Mouse (Mus musculus) erythroblast, embryonic 14.5 days (primary cell): ENCODE results near the gene Krt6a. TPM values are rescaled to one million over a fixed set of nuclear protein-coding genes. Genes with fewer than 3 reads are reported as not detected.

Source experiments
- H3K27me3 ChIP-seq: 2 replicates; pipeline ENCODE4 v1.6.1; 2012; ENCODE audit warnings: inconsistent platforms; ENCODE audit not compliant: control insufficient read depth
- H3K36me3 ChIP-seq: 2 replicates; pipeline ENCODE4 v1.6.1; 2012; ENCODE audit warnings: mild to moderate bottlenecking, inconsistent platforms; ENCODE audit not compliant: control insufficient read depth
- H3K4me1 ChIP-seq: 2 replicates; pipeline ENCODE4 v1.6.1; 2012; ENCODE audit warnings: inconsistent platforms; ENCODE audit not compliant: control insufficient read depth
- H3K4me3 ChIP-seq: replicated peaks from 2 replicates; pipeline ENCODE3; 2012; ENCODE audit warnings: moderate library complexity, mild to moderate bottlenecking, inconsistent platforms
- H3K9me3 ChIP-seq: 2 replicates; pipeline ENCODE4 v1.6.1; 2012; ENCODE audit warnings: low read length, inconsistent platforms, mixed read lengths; ENCODE audit not compliant: control insufficient read depth
- GATA1 ChIP-seq: IDR thresholded peaks from 2 replicates; pipeline ENCODE4 v1.6.1; 2012; ENCODE audit warnings: low read length, inconsistent platforms, mixed read lengths
- TAL1 ChIP-seq: IDR thresholded peaks from 3 replicates; pipeline ENCODE4 v1.6.1; 2012; ENCODE audit warnings: low read length, inconsistent platforms, mixed read lengths
- polyA plus RNA-seq: library from polyadenylated mRNA; stranded (reverse); fragments of >175 nt; gene quantifications from 2 replicates; pipeline ENCODE4 v1.2.3, GENCODE M21; 2012

Krt6a gene
- polyA plus RNA-seq, 1 experiment: not detected

DNA sequence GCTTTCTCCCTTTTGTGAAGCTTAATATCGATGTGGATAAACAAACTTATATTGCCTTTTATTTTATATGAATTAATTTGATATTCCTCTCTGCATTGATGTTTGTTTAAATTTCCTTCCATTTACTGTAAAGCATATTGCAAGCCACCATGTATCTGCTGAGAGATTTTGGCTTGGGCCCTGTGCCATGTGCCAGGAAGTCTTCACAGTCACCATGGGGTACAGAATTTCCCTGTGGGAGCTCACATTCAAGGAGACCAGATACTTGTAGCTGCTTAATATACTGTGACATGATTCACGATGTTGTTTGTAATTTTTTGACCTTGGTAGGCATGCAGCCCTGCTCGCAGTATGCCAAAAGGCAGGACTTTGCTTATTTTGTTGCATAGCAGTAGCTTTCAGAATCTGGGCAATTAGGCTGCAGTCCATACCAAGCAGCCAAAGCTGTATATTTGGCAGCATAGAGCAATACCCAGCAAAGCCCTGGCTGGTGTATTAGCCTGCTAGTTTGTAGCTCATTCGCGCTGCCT, 41.3 kb downstream of the Krt6a start:
- Histone ChIP-seq H3K27me3 (no peaks in the 10 kb centered on the region), H3K36me3 (no peaks in the 10 kb centered on the region), H3K4me1 (no peaks in the 10 kb centered on the region), H3K9me3 (0 out of 2 replicates have a peak, but pooled peaks cover 2% of the 10 kb centered on the region), H3K4me3 (no peak overlapping the region)
- TF ChIP-seq GATA1: no peak
- TF ChIP-seq TAL1: no peak

DNA sequence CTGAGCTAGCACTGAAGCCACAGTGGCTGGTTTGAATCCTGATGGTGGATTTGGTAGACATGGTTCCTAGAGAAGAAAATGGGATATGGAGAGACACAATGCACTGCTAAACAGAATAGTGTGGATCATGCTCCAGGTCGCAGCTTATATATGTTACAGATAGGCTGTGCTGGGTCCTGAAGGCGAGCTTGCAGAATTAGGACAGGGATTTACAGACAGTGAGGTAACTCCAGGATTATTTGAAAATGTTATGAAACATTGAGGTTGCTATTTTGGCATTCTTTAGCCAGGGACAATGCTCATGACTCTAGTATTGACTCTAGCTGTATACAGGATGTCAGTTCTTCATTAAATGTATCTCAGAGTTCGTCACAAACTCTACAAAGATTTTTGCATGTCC, 46.8 kb downstream of the Krt6a start, which contains the start of gene Gm5478:
Gene Gm5478, minus strand, starts transcription at position 101 of the 400 bp plus-strand sequence.
- no peaks in the 10 kb centered on the region for H3K4me1 ChIP-seq
- H3K4me3 ChIP-seq: no peak within 1 kb of the TSS
- H3K9me3 ChIP-seq: no peaks in the 10 kb centered on the region
- TF ChIP-seq GATA1 (no peak), TAL1 (no peak)
- no peaks in the 10 kb centered on the region for H3K36me3 ChIP-seq
- H3K27me3 ChIP-seq: no peaks in the 10 kb centered on the region

Other genes starting within 250 kb of the Krt6a start
- gene Krt88, start 246.6 kb downstream of the Krt6a start, polyA plus RNA-seq: not detected in 2 replicates
- not detected in 2 replicates for gene Krt81, start 230.6 kb downstream of the Krt6a start, polyA plus RNA-seq
- gene Krt86, start 220.8 kb downstream of the Krt6a start, polyA plus RNA-seq: not detected in 2 replicates
- gene Krt83, start 202.8 kb downstream of the Krt6a start, polyA plus RNA-seq: not detected in 2 replicates
- not detected in 2 replicates for gene Gm49425, start 177.0 kb downstream of the Krt6a start, polyA plus RNA-seq
- gene Krt84, start 161.5 kb downstream of the Krt6a start, polyA plus RNA-seq: not detected in 2 replicates
- not detected in 2 replicates for gene Krt82, start 143.6 kb downstream of the Krt6a start, polyA plus RNA-seq
- not detected in 2 replicates for gene Krt90, start 131.4 kb downstream of the Krt6a start, polyA plus RNA-seq
- not detected in 2 replicates for gene Krt75, start 120.4 kb downstream of the Krt6a start, polyA plus RNA-seq
- gene Gm5414, start 66.1 kb downstream of the Krt6a start, polyA plus RNA-seq: not detected in 2 replicates
- gene Gm5478, start 46.9 kb downstream of the Krt6a start, polyA plus RNA-seq: not detected in 2 replicates
- gene Krt6b, start 14.0 kb downstream of the Krt6a start, polyA plus RNA-seq: not detected in 2 replicates
- not detected in 2 replicates for gene Krt5, start 18.6 kb upstream of the Krt6a start, polyA plus RNA-seq
- not detected in 2 replicates for gene Krt71, start 48.8 kb upstream of the Krt6a start, polyA plus RNA-seq
- gene Krt72, start 92.2 kb upstream of the Krt6a start, polyA plus RNA-seq: not detected in 2 replicates
- gene Krt73, start 108.0 kb upstream of the Krt6a start, polyA plus RNA-seq: not detected in 2 replicates
- not detected in 2 replicates for gene Krt2, start 123.9 kb upstream of the Krt6a start, polyA plus RNA-seq
- not detected in 2 replicates for gene Krt1, start 156.5 kb upstream of the Krt6a start, polyA plus RNA-seq
- gene Krt77, start 175.4 kb upstream of the Krt6a start, polyA plus RNA-seq: not detected in 2 replicates
- gene Krt76, start 198.6 kb upstream of the Krt6a start, polyA plus RNA-seq: not detected in 2 replicates
- not detected in 2 replicates for gene Krt4, start 230.4 kb upstream of the Krt6a start, polyA plus RNA-seq
- gene Krt79, start 246.0 kb upstream of the Krt6a start, polyA plus RNA-seq: not detected in 2 replicates